Mouse (Mus musculus) retina, adult 2 months (tissue): ENCODE measurements around the gene Rbm12b1.
A peak's percentile ranks its signal among the peaks of the same experiment; 100 is the strongest.
"Not testable (repeated sequence)": the region's sequence is repeated elsewhere in the genome, so short reads cannot be mapped to it uniquely, and the experiment has no call there.

Source experiments
- DNase-seq: peaks from one replicate; pipeline ENCODE4 v3.0.0-alpha.2; 2012; ENCODE audit warnings: low read depth, low spot score

Rbm12b1 gene

GRCm38 (mm10) chr4:12140141-12140567 lies at the start of gene Rbm12b1:
Gene Rbm12b1 (plus strand): TSS chr4:12140264.
- peak; percentile 68 for DNase-seq

- DNase-seq: not testable (repeated sequence)
Measured at GRCm38 (mm10) chr4:12140592-12141062, 563 bp downstream of the Rbm12b1 start.

GRCm38 (mm10) chr4:12141516-12141915 lies 1.5 kb downstream of the Rbm12b1 start:
- not testable (repeated sequence) for DNase-seq

- DNase-seq: no peak
Measured at GRCm38 (mm10) chr4:12147660-12148059, 7.6 kb downstream of the Rbm12b1 start.

- DNase-seq: no peak
Measured at GRCm38 (mm10) chr4:12170986-12171317, 30.9 kb downstream of the Rbm12b1 start.

- peak; percentile 50 for DNase-seq
Measured at GRCm38 (mm10) chr4:12171318-12172091, 31.4 kb downstream of the Rbm12b1 start, which contains the start of gene Fam92a. Gene Fam92a (minus strand): TSS chr4:12172015.

- no peak for DNase-seq
Measured at GRCm38 (mm10) chr4:12178992-12179391, 38.9 kb downstream of the Rbm12b1 start.
